27 mouse cellular contexts compared by ENCODE assay signal in genomic region chr9:37116632-37117413, GRCm38 (mm10). TPM values are rescaled to one million over a fixed set of nuclear protein-coding genes. Genes with fewer than 3 reads are reported as not detected.
A peak's percentile ranks its signal among the peaks of the same experiment; 100 is the strongest.
DNase-seq lines count a peak whose midpoint lies in the region; ATAC-seq and TF ChIP-seq lines count a peak whose summit lies in the region.
"Had no signal": no experiment of that assay in that cellular context is flagged by ENCODE, and none has a peak within 500 bp of the region (broad histone marks: within the 10 kb centered on the region; RNA-seq: fewer than 3 reads in every experiment).

No protein-coding gene starts in this region.

- DNase-seq in gastrocnemius, adult 2 months, result no peak
- DNase-seq in gastrocnemius, postnatal 14 days, result no peak
- no peak for DNase-seq in kidney, adult 9 months
- peak; percentile 86 for DNase-seq in midbrain, embryonic 11.5 days (ENCODE audit: low spot score, missing footprints)
- no peak for DNase-seq in embryonic facial prominence, embryonic 10.5 days (ENCODE audit: low spot score)
- no peak for DNase-seq in adrenal gland, adult 8-10 months
- DNase-seq: adrenal gland, postnatal 36 days; cerebellum, adult 2 months; cerebellum, postnatal 14 days; forebrain, postnatal 0 days; gastrocnemius, postnatal 10 days; heart, postnatal 36 days; lung, postnatal 36 days; thymus, postnatal 4 days had no signal

- no peaks in the 10 kb centered on the region for H3K36me3 ChIP-seq in kidney, embryonic 15.5 days
- H3K36me3 ChIP-seq in midbrain, embryonic 11.5 days (ENCODE audit: control insufficient read depth, insufficient read depth, low read length), result no peaks in the 10 kb centered on the region
- no peaks in the 10 kb centered on the region; the same call in 1 of the 2 replicates for H3K36me3 ChIP-seq in midbrain, embryonic 15.5 days (replicated peaks)
- H3K36me3 ChIP-seq in embryonic facial prominence, embryonic 10.5 days (replicated peaks), result peaks cover 27% of the 10 kb centered on the region
- H3K36me3 ChIP-seq: heart, embryonic 10.5 days; heart, embryonic 15.5 days; limb, embryonic 13.5 days had no signal

- no peak overlapping the region for H3K9ac ChIP-seq in kidney, embryonic 15.5 days
- H3K9ac ChIP-seq in midbrain, embryonic 11.5 days (ENCODE audit: low read length), result no peak overlapping the region
- H3K9ac ChIP-seq in midbrain, embryonic 15.5 days, result no peak overlapping the region
- H3K9ac ChIP-seq: forebrain, postnatal 0 days; heart, embryonic 15.5 days; hindbrain, embryonic 14.5 days; limb, embryonic 13.5 days had no signal

- H3K9me3 ChIP-seq in kidney, embryonic 15.5 days (replicated peaks), result no peaks in the 10 kb centered on the region
- H3K9me3 ChIP-seq in midbrain, embryonic 11.5 days (ENCODE audit: control insufficient read depth, low read length), result no peaks in the 10 kb centered on the region
- H3K9me3 ChIP-seq in midbrain, embryonic 15.5 days, result no peaks in the 10 kb centered on the region
- no peaks in the 10 kb centered on the region for H3K9me3 ChIP-seq in embryonic facial prominence, embryonic 10.5 days
- H3K9me3 ChIP-seq: heart, embryonic 10.5 days; heart, embryonic 15.5 days; limb, embryonic 13.5 days had no signal

- H3K27me3 ChIP-seq in kidney, embryonic 15.5 days, result peaks cover 5% of the 10 kb centered on the region; the same call in 1 of the 2 replicates
- H3K27me3 ChIP-seq in midbrain, embryonic 11.5 days (ENCODE audit: control insufficient read depth, insufficient read depth, low read length), result no peaks in the 10 kb centered on the region
- H3K27me3 ChIP-seq in midbrain, embryonic 15.5 days (replicated peaks), result no peaks in the 10 kb centered on the region
- H3K27me3 ChIP-seq in embryonic facial prominence, embryonic 10.5 days (replicated peaks; ENCODE audit: low read depth, poor library complexity, severe bottlenecking), result no peaks in the 10 kb centered on the region
- H3K27me3 ChIP-seq: heart, embryonic 15.5 days had no signal

- 73% methylated on average over 9 of the region's 9 CpGs for WGBS in kidney, embryonic 15.5 days
- WGBS in midbrain, embryonic 11.5 days, result 60% methylated on average over 9 of the region's 9 CpGs
- WGBS in midbrain, embryonic 15.5 days, result 48% methylated on average over 9 of the region's 9 CpGs
- 80% methylated on average over 9 of the region's 9 CpGs for WGBS in embryonic facial prominence, embryonic 10.5 days

- ATAC-seq in kidney, embryonic 15.5 days (replicated peaks; ENCODE audit: low FRiP score), result peak; percentile 71
- no peak for ATAC-seq in midbrain, embryonic 11.5 days (ENCODE audit: low FRiP score)
- ATAC-seq in midbrain, embryonic 15.5 days (replicated peaks), result no peak
- ATAC-seq: CD4-positive, CD25-positive, alpha-beta regulatory T cell, adult 4 months; forebrain, postnatal 0 days; intestine, postnatal 0 days had no signal

- intact Hi-C loops in gastrocnemius, adult 2 months (cut with DNase I), result no loop called here
- intact Hi-C loops in gastrocnemius, postnatal 14 days (cut with DNase I; ENCODE audit: low total_unique reads), result loop anchor here (10.0 kb wide), 1 partner anchor 142 kb away; no protein-coding TSS in a partner anchor

- peaks cover 48% of the 10 kb centered on the region for H3K4me1 ChIP-seq in kidney, embryonic 15.5 days
- peaks cover 16% of the 10 kb centered on the region for H3K4me1 ChIP-seq in midbrain, embryonic 11.5 days (ENCODE audit: control insufficient read depth, insufficient read depth, low read length)
- peaks cover 21% of the 10 kb centered on the region for H3K4me1 ChIP-seq in midbrain, embryonic 15.5 days
- peaks cover 52% of the 10 kb centered on the region for H3K4me1 ChIP-seq in embryonic facial prominence, embryonic 10.5 days

- no peak overlapping the region for H3K4me3 ChIP-seq in gastrocnemius, adult 2 months
- H3K4me3 ChIP-seq in kidney, embryonic 15.5 days (replicated peaks), result no peak overlapping the region
- H3K4me3 ChIP-seq in midbrain, embryonic 11.5 days (ENCODE audit: low read depth, low read length), result no peak overlapping the region
- no peak overlapping the region for H3K4me3 ChIP-seq in midbrain, embryonic 15.5 days
- no peak overlapping the region for H3K4me3 ChIP-seq in embryonic facial prominence, embryonic 10.5 days
- H3K4me3 ChIP-seq: heart, embryonic 10.5 days; heart, embryonic 15.5 days; layer of hippocampus, adult 2 months; left cerebral cortex, adult 2 months; limb, embryonic 13.5 days had no signal

- no peak for TF ChIP-seq CTCF in gastrocnemius, adult 2 months (IDR thresholded peaks at IDR 0.05)

- H3K27ac ChIP-seq in gastrocnemius, adult 2 months, result peak overlapping the region; percentile 54
- 0 out of 2 replicates have a peak overlapping the region, but pooled peaks have one; percentile 28 for H3K27ac ChIP-seq in kidney, embryonic 15.5 days
- no peak overlapping the region for H3K27ac ChIP-seq in midbrain, embryonic 11.5 days (ENCODE audit: low read depth, low read length)
- H3K27ac ChIP-seq in midbrain, embryonic 15.5 days, result no peak overlapping the region
- H3K27ac ChIP-seq in embryonic facial prominence, embryonic 10.5 days (replicated peaks), result peak overlapping the region; percentile 73
- H3K27ac ChIP-seq: heart, embryonic 10.5 days; heart, embryonic 15.5 days; hindbrain, embryonic 14.5 days; layer of hippocampus, adult 2 months; left cerebral cortex, adult 2 months; limb, embryonic 13.5 days had no signal

- no peak overlapping the region for H3K4me2 ChIP-seq in kidney, embryonic 15.5 days
- no peak overlapping the region for H3K4me2 ChIP-seq in midbrain, embryonic 11.5 days
- no peak overlapping the region for H3K4me2 ChIP-seq in midbrain, embryonic 15.5 days
- H3K4me2 ChIP-seq: heart, embryonic 15.5 days; hindbrain, embryonic 14.5 days; limb, embryonic 13.5 days; liver, embryonic 11.5 days had no signal

RNA-seq across cellular contexts. Expression of gene Pknox2, which starts 30.4 kb away (rescaled TPM):
- 10 to 100 TPM; 35.4 to 40.7 TPM for total RNA-seq in gastrocnemius, adult 2 months (2021)
- total RNA-seq in gastrocnemius, postnatal 14 days (2021), result 10 to 100 TPM; 27.6 to 31.4 TPM
- 9.6 and 11.2 TPM in 2 replicates for polyA plus RNA-seq in kidney, embryonic 15.5 days (2015; fragmentation: Nextera tagmentation; extraction: Ambion mirVana)
- polyA plus RNA-seq in midbrain, embryonic 11.5 days (2014; fragmentation: Nextera tagmentation; extraction: Ambion mirVana), result 20.2 and 20.3 TPM in 2 replicates
- polyA plus RNA-seq in midbrain, embryonic 15.5 days (2015; fragmentation: Nextera tagmentation; extraction: Ambion mirVana), result 31.6 and 35.0 TPM in 2 replicates
- 32.7 and 33.0 TPM in 2 replicates for polyA plus RNA-seq in embryonic facial prominence, embryonic 10.5 days (2016; fragmentation: Nextera tagmentation; extraction: Ambion mirVana)
- total RNA-seq in adrenal gland, adult 8-10 months (2022), result 1 to 10 TPM; 3.0 to 5.4 (median 5.4) TPM
- total RNA-seq: granulocyte monocyte progenitor cell, adult 5-6 weeks; monocyte, adult 5-6 weeks had no signal
- polyA plus RNA-seq: CD4-positive, CD25-positive, alpha-beta regulatory T cell, adult 4 months had no signal

Comparison
In these comparisons a context has a peak if more than half of its experiments do, and no peak if none do; other contexts are left out.
1. H3K27ac ChIP-seq: peak in gastrocnemius, adult 2 months (single experiment), kidney, embryonic 15.5 days (single experiment) and embryonic facial prominence, embryonic 10.5 days (single experiment); none in midbrain, embryonic 11.5 days (single experiment) and midbrain, embryonic 15.5 days (single experiment).